Mouse (Mus musculus): Measurements from ENCODE around the gene Plekhd1. TPM values are rescaled to one million over a fixed set of nuclear protein-coding genes. Genes with fewer than 3 reads are reported as not detected.

Plekhd1 gene
- 2.0 and 3.5 TPM in 2 replicates for polyA plus RNA-seq (2012; rRNA removed)

DNA sequence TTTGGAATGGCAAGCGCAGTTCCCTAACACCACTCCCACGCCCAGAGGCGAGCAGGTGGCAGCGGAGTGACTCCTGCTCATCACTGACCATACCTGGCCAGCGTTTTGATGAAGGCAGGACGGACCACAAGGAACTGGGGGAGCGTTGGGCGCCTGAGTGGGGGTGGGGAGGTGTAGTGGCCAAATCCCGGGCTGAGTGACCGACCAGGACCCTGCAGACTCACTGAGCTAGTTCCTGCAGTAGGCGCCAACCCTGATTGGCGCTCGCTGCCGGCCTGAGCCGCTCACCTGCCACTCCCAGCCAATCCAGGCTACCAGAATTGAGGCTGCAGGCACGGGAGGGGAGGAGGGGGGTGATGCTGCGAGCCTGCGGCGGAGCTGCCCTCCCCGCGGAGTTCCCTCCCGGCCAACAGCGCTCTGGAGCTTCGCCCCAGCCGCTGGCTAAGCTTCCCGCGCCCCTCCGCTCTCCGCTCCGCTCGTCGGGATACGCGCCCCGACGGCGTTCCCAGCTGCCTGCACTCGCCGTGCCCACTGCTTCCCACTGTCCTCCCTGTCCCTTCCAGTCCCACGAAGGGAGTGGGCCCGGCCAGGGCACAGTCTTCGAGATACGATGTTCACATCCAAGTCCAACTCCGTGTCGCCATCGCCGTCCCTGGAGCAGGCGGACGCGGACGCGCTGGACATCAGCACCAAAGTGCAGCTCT is at the start of gene Plekhd1:
TSS of gene Plekhd1 (plus strand) at position 323 of the 704 bp plus-strand sequence.

DNA sequence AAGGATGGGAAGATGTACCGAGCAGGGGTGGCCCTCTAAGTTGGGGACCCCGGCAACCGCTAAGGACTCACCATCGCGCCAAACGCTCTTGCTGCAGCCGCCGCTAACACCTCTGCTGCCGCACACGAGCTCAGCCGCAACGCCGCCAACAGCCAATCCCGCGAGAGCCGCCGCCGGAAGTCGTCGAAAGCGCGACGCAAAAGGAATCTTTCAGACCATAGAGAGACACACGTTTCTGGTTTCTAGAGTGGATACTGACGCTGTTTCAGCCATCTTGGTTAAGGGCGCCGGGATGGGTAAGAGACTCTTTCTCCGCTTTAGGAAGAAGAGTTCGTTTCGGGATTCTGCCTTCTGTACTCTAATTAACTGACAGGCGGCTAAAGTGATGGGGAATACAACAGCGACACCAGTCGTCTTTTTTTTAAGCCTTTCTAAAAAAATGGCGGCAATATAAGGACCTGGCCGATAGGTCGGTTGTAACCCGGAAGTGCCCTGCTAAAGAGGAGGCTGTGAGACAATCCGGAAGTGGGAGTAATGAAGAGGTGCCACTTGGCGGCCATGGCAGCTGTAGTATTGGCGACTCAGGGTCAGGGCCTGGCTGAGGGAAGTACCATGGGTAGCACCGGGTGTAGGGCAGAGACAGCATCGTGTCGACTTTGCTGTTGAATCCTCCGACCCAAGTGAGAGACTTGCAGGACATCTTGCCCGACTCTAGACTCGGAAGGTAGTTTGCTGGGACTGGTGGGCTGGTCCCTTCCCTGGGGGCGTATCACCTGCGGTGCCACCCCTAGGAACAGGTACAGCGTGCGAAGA is 48.5 kb upstream of the Plekhd1 start, which contains the start of the genes Slc39a9 and Erh:
TSS of gene Slc39a9 (plus strand) at position 191 of the 813 bp plus-strand sequence.
TSS of gene Erh (minus strand) at position 649 of the 813 bp plus-strand sequence.

DNA sequence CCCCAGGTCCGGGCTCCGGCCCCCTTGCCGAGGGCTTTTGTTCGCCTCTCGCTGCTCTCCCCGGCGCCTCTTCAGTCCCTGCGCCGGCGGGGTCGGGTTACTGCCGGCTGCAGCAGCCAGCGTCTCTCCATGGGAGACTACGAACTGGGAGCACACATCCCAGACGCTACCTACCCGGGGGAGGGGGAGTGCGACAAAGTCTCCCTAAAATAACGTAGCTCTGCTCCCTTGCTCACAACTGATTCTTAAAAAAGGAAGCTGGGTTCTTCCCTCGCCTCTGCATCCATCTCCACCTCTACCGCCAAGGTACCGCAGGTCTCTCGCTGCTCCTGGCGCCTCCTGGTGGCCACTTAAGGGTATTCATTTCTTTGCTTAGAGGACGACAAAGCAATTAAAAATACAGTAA is 68.0 kb downstream of the Plekhd1 start, which contains the start of gene Ccdc177:
TSS of gene Ccdc177 (minus strand) at position 292 of the 406 bp plus-strand sequence.

Other genes starting within 250 kb of the Plekhd1 start
- 60.5 and 62.9 TPM in 2 replicates for gene Exd2, start 229.5 kb upstream of the Plekhd1 start, polyA plus RNA-seq (2012; rRNA removed)
- gene Galnt16, start 174.3 kb upstream of the Plekhd1 start, polyA plus RNA-seq (2012; rRNA removed), result 16.5 and 17.3 TPM in 2 replicates
- gene Slc39a9, start 48.7 kb upstream of the Plekhd1 start, polyA plus RNA-seq (2012; rRNA removed), result 30.4 and 30.7 TPM in 2 replicates
- 332 and 343 TPM in 2 replicates for gene Erh, start 48.2 kb upstream of the Plekhd1 start, polyA plus RNA-seq (2012; rRNA removed)
- gene Ccdc177, start 68.1 kb downstream of the Plekhd1 start, polyA plus RNA-seq (2012; rRNA removed), result 8.9 and 9.2 TPM in 2 replicates
- 17.6 and 17.7 TPM in 2 replicates for gene Susd6, start 97.9 kb downstream of the Plekhd1 start, polyA plus RNA-seq (2012; rRNA removed)

Data from central nervous system, embryonic 18 days (tissue).